Mouse (Mus musculus) embryo, embryonic 11.5 days (tissue): ENCODE results near the gene Myl3.

Experiments
- DNase-seq: peaks from one replicate; pipeline ENCODE4 v3.0.0-alpha.2; 2012; ENCODE audit warnings: low read depth, low spot score

Myl3 gene

DNA sequence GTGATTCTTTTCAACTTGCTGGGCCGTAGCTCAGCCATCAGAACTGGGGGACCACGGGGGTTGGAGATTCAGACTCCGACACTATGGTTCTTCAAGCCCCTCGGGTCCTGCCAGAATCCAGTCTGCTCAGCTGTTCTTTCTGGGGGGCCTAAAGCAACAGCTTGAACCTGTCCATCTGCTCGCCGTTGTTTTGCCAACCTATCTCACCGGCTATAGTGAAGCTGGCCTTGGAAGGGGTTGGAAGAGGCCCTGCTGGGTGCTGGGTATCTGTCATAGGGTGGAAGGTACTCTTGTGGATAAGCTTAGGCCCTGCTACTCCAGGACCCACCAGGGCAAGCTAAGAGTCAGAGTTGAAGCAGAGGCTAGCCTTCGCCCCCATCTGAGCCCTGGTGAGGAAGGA lies 19.2 kb downstream of the Myl3 start:
- DNase-seq, result no peak

DNA sequence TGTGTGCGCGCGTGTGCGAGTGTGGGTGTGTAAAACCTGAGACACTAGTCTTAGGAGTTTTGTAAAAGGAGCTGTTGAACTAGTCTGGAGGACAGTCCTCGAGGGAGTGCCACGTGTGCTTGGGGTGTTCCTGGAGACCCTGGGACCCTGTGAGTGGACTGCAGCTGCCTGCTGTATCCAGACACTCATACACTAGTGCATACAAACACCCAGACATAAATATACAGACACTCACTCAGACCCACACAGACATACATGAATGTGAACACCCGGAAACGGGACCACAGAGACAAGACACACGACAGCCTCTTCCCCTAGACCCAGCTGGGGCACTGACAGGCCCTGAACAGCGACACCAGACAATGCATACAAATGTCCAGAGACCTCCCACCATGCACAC lies 21.1 kb downstream of the Myl3 start:
- DNase-seq, result no peak

DNA sequence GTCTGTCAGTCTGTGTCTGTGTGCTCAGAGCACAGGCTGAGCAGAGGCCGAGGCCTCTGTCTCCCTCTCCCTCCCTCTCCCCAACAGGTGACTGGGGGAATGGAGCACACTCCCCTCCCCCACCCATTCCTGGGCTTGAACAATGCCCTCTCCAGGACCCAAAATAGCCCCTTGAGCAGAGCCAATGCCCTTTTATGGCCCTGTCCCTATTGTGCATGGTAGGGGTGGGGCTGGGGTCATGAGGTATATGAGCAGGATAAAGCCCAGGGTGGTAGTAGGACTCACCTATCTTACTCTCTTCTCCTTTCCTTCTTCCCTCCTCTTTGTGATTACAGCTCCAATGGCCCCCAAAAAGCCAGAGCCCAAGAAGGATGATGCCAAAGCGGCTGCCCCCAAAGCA lies 21.7 kb downstream of the Myl3 start:
- DNase-seq, result no peak

DNA sequence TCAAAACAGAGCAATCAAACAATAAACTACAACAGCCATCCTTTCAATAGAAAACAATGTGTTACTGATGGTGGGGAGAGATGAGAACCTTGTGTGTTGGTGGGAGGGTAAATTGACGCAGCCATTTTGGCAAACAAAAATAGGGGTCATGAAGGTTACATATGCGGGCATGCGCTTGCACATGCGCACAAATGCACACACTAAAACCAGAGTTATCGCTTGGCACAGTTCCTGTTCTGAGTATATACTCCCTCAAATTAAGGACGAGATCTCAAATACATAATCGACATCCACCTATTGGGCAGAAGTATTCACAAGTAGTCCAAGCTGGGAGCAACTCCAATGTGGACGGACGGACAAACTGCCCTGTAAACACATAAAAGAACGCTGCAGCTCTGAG lies 30.7 kb downstream of the Myl3 start:
- no peak for DNase-seq

DNA sequence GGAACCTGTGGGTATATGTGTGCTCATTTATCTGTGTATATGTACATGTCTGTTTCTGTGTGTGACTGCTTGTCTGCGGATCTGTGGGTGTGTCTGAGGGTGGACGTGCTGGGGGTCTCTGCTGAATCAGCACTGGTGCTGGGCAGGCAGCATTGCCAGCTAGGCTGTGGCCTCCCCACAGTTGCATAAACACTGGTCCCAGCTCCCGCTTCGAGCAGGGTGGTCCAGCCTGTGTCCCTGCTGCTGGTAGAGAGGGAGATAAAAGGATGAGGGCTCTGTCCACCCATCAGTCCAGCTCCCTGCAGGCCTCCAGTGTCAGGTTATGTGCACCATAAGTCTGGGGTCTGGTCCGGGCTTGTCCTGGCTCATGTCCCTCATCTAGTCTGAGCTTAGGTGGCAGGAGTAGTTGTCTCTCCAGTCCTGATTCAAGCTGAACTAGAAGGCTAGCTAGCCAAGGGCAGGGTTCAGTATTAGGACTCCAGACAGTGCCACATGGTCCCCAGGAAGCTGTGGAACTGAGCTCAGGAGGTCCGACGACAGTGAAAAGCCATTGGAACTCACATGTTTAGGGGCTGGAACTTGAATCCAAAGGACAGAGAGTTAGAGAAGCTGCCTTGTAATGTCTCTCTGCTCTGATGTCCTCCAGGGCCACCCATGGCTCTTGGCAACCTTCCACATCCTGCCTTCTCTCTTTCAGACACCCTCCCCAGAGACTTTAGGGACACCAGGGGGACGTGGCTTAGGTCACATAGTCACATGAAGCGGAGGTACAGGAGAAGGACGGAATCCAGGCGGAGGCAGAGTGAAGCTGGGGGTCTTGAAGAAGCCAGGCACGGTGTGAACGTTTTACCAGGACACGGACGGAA lies 33.0 kb downstream of the Myl3 start:
- no peak for DNase-seq

DNA sequence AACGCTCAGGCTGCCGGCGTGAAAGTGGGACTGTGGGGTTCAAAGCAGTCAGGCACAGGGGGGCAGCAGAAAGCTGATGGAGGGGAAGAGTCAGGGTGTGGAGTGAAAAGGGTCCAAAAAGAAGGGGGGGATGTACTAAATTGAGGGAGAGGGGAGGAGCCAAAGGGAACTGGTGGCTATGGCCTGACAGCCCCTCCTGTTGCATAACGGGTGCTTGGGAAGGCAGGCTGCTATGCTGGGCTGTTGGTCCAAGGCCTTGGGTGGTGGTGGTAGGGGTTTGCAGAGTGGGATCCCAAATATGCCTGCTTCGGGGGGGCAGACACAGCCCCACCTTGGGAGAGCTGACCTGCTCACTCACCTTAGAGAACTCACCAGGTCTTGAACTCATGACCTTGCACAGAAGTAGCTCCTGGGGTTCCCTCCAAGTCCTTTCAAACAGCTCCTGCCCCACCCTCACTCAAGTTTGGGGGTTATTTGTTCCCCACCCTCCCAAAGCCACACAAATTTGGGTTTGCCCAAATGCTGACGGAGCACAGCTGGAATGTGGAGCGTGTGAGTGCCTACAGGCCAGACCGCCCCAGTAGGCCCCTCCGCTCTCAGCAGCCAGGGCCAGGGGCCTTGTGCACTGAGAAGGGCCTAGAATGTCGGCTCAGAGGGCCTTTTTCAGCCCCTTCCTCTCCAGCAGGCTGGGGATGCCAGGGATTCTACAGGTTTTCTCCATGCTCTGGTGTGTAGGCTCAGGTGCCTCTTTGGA lies 33.8 kb downstream of the Myl3 start:
- DNase-seq, result no peak

DNA sequence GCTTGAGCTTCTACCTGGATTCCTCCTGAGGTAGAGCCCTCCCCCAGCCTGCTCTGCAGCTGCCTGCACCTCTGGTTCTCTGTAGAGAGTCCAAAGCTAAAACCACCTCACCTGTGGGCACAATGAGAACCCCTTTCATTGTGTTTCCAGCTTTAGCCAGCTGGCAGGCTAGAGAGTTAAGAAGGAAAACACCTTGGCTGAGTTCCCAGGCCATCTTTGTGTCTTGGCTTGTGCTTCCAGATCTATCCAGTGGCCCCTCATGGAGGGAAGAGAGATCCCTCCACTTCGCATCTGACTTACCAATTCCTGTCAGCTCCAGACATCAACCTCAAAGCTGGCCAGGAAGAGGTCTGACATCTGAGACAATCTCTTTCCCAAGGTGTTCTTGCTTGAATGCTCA lies 36.4 kb downstream of the Myl3 start:
- no peak for DNase-seq

DNA sequence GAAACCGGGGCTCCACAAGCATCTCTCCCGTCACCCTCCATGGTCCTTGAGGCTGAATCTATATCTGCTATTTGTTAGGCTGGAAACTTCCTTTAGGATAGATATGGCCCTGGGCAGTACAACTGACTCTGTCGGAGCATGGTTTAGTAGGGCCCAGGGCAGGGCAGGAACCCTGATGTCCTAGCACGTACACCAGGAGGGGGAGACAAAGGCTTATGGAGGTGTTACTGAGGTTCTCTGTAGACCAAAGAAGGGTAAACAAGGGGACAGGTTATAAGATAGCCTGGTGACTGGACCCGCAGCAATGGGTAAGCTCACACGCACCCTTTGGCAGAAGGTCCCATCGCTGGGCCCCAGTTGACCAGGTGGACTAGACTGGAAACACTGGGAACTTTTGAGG lies 36.9 kb downstream of the Myl3 start:
- no peak for DNase-seq

DNA sequence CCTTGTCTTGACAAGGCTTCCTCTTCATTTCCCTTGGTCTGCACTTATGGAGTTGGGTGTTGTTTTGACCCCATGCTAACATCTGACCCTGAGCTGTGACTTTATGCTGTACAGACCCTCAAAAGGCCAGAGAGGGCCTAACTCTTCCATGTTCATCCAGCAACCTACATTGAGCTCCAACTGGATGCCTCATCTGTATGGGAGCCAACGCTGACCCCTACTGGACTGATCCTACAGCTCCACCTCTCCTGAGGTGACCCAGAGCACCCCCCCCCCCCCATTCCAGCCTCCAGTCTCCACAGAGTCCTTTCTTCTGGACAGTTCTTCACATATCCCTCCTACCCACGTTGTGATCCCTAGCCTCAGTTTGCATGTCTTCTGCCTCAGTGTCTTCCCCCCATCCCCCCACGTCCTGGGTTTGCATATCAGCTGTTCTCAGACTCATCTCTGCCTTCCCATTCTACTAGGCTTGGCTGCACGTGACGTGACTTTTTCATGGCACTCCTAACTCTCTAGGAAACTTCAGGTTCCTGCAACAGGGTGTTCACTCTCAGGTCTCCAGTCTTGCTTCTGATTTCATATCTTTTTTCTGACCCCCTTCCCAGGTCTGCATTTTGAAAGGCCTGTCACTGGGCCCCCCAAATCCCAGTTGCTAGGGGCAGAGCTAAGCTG lies 37.7 kb downstream of the Myl3 start:
- no peak for DNase-seq

DNA sequence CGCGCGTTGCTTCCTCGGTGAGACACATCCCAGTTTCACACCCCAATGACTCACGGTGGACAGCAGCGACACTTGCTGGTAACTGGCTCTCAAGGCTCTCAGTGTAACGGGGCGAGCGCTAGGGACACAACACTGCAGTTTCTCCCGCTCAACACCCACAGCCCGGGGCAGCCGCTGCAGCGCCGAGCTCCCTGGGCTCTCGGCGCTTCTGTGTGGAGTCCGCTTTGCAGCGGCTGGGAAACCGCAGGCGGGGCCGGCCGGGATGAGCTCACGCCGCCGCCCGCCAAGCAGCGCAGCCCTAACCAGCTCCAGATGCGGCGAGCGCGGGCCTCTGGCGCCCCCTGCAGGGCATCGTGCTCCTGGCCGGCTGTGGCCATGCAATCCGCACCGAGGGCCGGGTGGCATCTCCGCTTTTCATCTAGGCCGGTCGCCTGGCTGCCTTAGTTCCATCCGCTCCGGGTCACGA lies 39.6 kb downstream of the Myl3 start:
- peak; percentile 85 for DNase-seq

DNA sequence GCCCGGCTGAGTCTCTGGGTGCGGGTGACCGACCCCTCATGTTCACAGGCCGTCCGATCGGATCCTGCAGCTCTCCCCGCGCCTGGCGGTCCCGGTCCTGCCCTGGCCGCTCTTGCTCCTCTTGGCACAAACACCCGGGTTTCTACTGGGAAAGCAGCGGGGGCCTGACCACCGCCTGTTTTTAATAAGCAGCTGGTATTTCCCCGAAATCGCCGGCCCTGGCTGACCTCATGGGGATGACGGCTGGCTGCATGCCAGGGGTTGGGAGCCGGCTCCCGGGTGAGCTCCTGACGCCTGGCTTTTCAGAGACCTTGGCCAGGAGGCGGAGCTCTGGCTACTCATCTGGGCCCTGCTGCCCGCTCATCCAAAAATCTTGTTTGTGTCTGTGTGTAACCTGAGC lies 40.1 kb downstream of the Myl3 start:
- DNase-seq, result peak; percentile 67

DNA sequence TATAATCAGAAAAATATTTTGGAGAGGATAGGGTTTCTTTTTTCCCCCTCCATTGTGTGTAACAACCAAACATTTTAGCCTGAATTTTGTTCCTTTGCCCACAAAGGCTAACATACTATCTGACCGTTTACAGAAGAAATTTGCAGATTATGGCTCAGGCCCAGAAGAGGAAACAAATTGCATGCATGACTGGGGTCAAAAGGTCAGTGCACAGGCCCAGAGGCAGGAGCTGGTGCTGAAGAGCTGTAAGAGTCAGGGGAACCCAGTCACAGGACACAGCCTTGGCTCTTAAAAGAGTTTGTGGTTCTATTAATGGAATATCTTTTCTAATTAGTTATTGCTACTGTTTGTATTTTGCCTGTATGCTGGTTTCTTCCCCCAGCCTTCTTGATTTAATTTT lies 42.0 kb downstream of the Myl3 start:
- no peak for DNase-seq

DNA sequence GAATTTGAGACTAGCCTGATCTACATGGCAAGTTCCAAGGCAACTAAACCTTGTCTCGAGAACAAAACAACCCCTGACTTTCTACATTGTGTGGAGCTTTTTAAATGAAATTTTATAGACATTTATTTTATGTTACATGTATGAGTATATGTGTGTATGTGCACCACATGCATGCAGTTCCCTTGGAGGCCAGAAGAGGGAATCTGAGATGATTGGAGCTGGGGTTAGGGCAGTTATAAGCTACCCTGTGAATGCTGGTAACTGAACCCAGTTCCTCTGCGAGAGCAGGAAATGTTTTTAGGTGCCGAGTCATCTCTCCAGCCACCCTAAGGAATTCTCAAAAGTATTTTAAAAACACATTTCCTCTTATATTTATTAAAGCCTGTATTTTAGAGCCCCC lies 46.5 kb downstream of the Myl3 start:
- no peak for DNase-seq

DNA sequence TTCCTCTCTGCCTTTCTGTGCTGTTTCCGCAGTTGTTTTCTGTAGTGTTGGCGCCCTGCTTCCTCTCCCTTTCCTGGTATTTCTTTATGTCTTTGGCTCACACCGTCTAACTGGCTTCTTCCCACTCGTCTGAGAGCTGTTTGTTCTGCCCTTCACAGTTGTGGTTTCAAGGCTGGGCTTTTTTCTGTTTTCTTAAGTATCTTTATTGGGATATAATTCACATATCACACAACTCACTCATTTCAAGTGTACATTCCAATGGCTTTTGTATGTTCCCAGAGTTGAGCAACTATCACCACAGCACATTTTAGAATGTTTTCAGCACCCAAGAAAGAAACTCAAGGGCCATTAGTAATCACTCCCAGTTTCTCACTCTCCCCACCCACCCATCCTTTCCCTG lies 48.8 kb downstream of the Myl3 start:
- DNase-seq, result no peak

DNA sequence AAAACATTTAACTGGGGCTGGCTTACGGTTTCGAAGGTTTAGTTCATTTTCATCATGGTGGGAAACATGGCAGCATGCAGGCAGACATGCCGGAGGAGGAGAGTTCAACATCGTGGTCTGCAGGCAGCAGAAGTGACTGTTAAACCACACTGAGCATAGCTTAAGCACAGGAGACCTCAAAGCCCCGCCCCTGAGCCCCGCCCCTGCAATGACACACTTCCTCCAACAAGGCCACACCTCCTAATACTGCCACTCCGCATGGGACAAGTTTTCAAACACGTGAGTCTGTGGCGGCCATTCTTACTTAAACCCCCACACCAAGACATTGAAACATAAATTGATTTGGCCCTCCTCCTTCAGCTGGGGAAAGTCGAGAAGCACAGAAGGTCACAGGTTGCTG lies 55.4 kb downstream of the Myl3 start:
- no peak for DNase-seq

DNA sequence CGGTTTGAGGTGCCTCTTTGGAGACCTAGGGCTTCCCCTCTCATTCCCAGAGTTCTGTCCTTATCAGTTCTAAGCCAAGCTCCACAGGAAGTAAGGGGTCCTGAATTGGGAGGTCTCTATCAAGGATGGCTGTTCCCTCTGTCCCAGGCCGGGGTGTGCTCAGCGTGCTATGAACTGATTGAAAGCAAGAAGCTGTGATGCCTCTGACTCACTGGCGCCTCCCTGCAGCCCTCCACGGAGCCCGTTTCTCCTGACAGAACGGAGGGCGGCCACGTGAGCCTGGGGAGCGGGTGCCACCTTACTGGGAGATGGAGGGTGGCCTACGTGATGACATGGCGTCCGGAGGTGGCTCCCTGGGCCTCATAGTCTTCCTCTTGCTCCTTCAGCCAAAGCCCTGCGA lies 56.2 kb downstream of the Myl3 start, which contains the start of gene Prss42:
Gene Prss42, plus strand, starts transcription at position 301 of the 400 bp plus-strand sequence.
- no peak for DNase-seq

DNA sequence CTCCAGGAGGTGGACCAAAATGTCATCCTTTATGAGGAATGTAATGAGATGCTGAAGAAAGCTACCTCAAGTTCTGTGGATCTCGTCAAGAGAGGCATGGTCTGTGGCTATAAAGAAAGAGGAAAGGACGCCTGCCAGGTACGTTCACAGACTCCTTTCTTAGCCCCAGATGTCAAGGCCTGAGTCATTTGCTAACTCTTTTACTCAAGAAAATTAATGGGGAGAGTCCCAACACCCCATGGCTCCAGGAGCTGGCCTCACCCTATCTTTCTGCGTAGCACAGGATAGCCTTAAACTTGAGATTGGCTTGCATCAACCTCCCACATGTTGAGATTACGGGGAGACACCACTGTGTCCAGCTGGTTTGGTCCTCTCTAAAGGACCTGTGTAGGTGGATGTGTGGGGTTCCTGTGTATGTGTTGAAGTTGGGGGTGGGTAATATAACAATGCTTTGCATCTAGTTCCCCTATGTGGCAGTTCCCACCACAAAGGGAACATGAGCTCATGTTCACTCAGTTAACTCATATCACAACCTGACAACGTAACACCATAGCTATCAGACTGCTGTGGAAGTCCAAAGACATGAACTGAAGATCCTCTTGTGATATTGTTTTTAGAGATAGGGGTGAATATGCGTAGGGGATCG lies 59.3 kb downstream of the Myl3 start:
- no peak for DNase-seq

DNA sequence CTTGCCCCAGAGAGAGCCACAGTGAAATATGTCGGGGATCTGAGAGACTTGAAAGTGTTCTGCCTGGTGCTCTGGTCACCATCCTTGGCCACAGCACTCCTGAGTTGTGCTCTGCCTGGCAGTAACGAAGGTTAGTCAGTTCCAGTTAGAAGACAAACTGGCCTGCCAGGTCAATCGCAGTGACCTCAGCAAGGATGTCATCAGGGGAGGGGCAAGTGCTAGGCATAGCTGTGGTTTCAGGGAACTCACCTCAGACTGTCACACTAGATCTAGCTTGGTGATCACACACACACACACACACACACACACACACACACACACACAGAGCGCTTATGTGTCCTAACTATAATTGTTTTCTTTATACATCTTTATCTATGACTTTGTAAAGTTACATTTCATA lies 61.6 kb downstream of the Myl3 start:
- DNase-seq, result no peak

DNA sequence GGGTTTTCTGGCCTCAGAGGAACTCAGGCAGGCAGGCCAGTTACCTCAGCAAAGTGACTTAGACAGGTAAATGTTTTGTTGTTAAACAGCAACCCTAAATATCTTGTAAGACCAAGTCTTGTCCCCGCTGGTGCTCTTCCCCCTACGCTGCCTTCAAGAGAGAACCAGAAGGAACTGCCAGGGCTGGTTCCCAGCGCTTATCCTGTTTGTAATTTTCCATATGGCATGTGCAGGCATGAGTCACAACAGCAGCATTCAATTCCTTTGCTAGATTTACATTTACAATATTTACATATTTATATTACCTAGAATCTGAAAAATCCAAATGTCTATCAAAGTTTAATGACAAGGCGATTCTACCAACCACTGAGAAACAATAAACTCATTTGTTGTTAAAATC lies 68.4 kb downstream of the Myl3 start:
- no peak for DNase-seq

DNA sequence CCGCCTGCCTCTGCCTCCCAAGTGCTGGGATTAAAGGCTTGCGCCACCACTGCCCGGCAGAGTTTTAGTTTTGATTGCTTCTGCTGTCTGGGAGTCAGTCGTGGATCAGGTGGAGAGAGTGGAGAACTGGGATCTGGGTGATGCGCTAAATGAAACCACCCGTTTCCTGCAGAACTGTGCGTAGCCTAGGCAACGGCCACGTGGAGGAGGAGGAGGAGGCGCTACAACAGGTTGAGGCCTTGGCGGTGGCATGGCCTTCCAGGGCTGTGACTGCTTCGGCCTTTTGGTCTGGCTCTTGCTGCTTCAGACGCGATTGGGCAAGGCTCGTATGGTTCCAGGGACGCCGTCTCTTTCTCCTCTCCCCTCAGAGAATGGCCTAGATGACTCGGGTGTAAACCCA lies 72.1 kb downstream of the Myl3 start, which contains the start of gene Prss44:
Gene Prss44, plus strand, starts transcription at position 206 of the 400 bp plus-strand sequence.
- no peak for DNase-seq
